Mouse (Mus musculus): ENCODE measurements around the gene Gm49353. TPM values are rescaled to one million over a fixed set of nuclear protein-coding genes. Genes with fewer than 3 reads are reported as not detected.

Gm49353 gene
- polyA plus RNA-seq, 1 experiment, result not detected

- no peaks in the 10 kb centered on the region for H3K27me3 ChIP-seq (ENCODE audit: control insufficient read depth, insufficient read depth, low read length)
- no peak for TF ChIP-seq CTCF (IDR thresholded peaks at IDR 0.05; ENCODE audit: extremely low read depth, insufficient read depth, insufficient read length, insufficient replicate concordance)
- no peak for TF ChIP-seq POLR2A (IDR thresholded peaks at IDR 0.05; ENCODE audit: low read depth, low read length)
- H3K36me3 ChIP-seq (ENCODE audit: control insufficient read depth, insufficient read depth, low read length), result no peaks in the 10 kb centered on the region
- 63% methylated on average over 3 of the region's 3 CpGs for WGBS
- no peak overlapping the region for H3K27ac ChIP-seq (ENCODE audit: insufficient read depth, low read length)
- DNase-seq (ENCODE audit: low read depth in 1 of 2, low spot score in 2 of 2), result no peak
- no peaks in the 10 kb centered on the region for H3K4me1 ChIP-seq (ENCODE audit: control insufficient read depth, insufficient read depth, insufficient read length)
- no peak overlapping the region for H3K4me3 ChIP-seq (ENCODE audit: extremely low read depth, insufficient read depth, insufficient read length)
Observed at GRCm38 (mm10) chr10:29208735-29209134, 10.0 kb downstream of the Gm49353 start.

- Histone ChIP-seq H3K36me3 (ENCODE audit: control insufficient read depth, insufficient read depth, low read length) (no peaks in the 10 kb centered on the region), H3K4me1 (ENCODE audit: control insufficient read depth, insufficient read depth, insufficient read length) (no peaks in the 10 kb centered on the region), H3K27me3 (ENCODE audit: control insufficient read depth, insufficient read depth, low read length) (no peaks in the 10 kb centered on the region), H3K27ac (ENCODE audit: insufficient read depth, low read length) (no peak within 1 kb of the TSS), H3K4me3 (ENCODE audit: extremely low read depth, insufficient read depth, insufficient read length) (no peak within 1 kb of the TSS)
- no peak for DNase-seq (ENCODE audit: low read depth in 1 of 2, low spot score in 2 of 2)
- TF ChIP-seq CTCF (IDR thresholded peaks at IDR 0.05; ENCODE audit: extremely low read depth, insufficient read depth, insufficient read length, insufficient replicate concordance) (no peak), POLR2A (IDR thresholded peaks at IDR 0.05; ENCODE audit: low read depth, low read length) (no peak)
- WGBS, result 26% methylated on average over 4 of the region's 4 CpGs
Observed at GRCm38 (mm10) chr10:29211453-29211852, 12.7 kb downstream of the Gm49353 start, which contains the start of gene 9330159F19Rik. TSS of gene 9330159F19Rik (plus strand) at chr10:29211606.

GRCm38 (mm10) chr10:29213534-29214100 is 14.9 kb downstream of the Gm49353 start:
- no peak overlapping the region for H3K4me3 ChIP-seq (ENCODE audit: extremely low read depth, insufficient read depth, insufficient read length)
- no peak overlapping the region for H3K27ac ChIP-seq (ENCODE audit: insufficient read depth, low read length)
- no peaks in the 10 kb centered on the region for H3K4me1 ChIP-seq (ENCODE audit: control insufficient read depth, insufficient read depth, insufficient read length)
- no peaks in the 10 kb centered on the region for H3K36me3 ChIP-seq (ENCODE audit: control insufficient read depth, insufficient read depth, low read length)
- no peaks in the 10 kb centered on the region for H3K27me3 ChIP-seq (ENCODE audit: control insufficient read depth, insufficient read depth, low read length)
- TF ChIP-seq POLR2A (IDR thresholded peaks at IDR 0.05; ENCODE audit: low read depth, low read length) (no peak), CTCF (IDR thresholded peaks at IDR 0.05; ENCODE audit: extremely low read depth, insufficient read depth, insufficient read length, insufficient replicate concordance) (no peak)
- no peak for DNase-seq (ENCODE audit: low read depth in 1 of 2, low spot score in 2 of 2)
- WGBS, result 60% methylated on average over 3 of the region's 3 CpGs

DNA sequence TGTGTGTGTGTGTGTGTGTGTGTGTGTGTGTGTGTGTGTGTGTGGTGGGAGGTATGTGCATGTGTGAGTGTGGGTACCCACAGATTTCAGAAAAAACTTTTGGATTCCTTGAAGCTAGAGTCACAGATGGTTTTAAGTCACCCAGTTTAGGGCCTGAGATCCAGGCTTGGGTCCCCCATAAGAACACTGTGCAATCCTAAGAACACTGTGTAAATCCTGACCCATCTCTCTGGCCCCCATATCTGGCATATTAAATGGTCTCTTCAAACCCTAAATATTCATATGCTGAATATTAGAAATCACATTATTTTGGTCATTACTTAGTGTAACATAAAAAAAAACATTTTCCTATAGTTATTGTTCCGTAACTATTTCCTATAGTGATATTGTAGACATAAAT is 18.2 kb downstream of the Gm49353 start:
- Histone ChIP-seq H3K27me3 (ENCODE audit: control insufficient read depth, insufficient read depth, low read length) (no peaks in the 10 kb centered on the region), H3K36me3 (ENCODE audit: control insufficient read depth, insufficient read depth, low read length) (no peaks in the 10 kb centered on the region), H3K4me1 (ENCODE audit: control insufficient read depth, insufficient read depth, insufficient read length) (no peaks in the 10 kb centered on the region), H3K4me3 (ENCODE audit: extremely low read depth, insufficient read depth, insufficient read length) (no peak overlapping the region), H3K27ac (ENCODE audit: insufficient read depth, low read length) (no peak overlapping the region)
- TF ChIP-seq POLR2A (IDR thresholded peaks at IDR 0.05; ENCODE audit: low read depth, low read length) (no peak), CTCF (IDR thresholded peaks at IDR 0.05; ENCODE audit: extremely low read depth, insufficient read depth, insufficient read length, insufficient replicate concordance) (no peak)
- DNase-seq (ENCODE audit: low read depth in 1 of 2, low spot score in 2 of 2), result no peak
- 89% methylated on average over 1 of the region's 1 CpGs for WGBS

GRCm38 (mm10) chr10:29217451-29217850 is 18.7 kb downstream of the Gm49353 start:
- Histone ChIP-seq H3K4me1 (ENCODE audit: control insufficient read depth, insufficient read depth, insufficient read length) (no peaks in the 10 kb centered on the region), H3K36me3 (ENCODE audit: control insufficient read depth, insufficient read depth, low read length) (no peaks in the 10 kb centered on the region), H3K4me3 (ENCODE audit: extremely low read depth, insufficient read depth, insufficient read length) (no peak overlapping the region), H3K27ac (ENCODE audit: insufficient read depth, low read length) (no peak overlapping the region), H3K27me3 (ENCODE audit: control insufficient read depth, insufficient read depth, low read length) (no peaks in the 10 kb centered on the region)
- no peak for TF ChIP-seq POLR2A (IDR thresholded peaks at IDR 0.05; ENCODE audit: low read depth, low read length)
- TF ChIP-seq CTCF (IDR thresholded peaks at IDR 0.05; ENCODE audit: extremely low read depth, insufficient read depth, insufficient read length, insufficient replicate concordance), result no peak
- DNase-seq (ENCODE audit: low read depth in 1 of 2, low spot score in 2 of 2), result no peak
- WGBS, result 87% methylated on average over 2 of the region's 2 CpGs

DNA sequence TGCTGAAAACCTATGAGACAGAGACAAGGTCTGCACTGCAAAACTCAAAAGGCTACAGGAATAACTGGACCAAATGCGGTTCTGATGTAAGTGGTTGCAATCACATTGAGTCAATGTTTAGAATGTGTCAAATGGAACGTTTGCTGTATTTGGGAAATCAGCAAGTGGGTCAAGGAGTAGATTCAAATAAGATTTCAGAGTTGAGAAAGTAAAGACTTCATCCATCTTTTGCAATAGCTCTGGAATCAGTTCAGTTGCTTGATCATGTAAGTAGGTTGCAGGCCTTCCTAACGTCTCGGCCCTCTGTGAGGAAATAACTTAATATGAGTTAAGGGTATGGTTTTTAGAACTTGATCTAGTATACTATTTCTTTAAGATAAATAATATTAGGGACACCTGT is 26.6 kb downstream of the Gm49353 start:
- Histone ChIP-seq H3K36me3 (ENCODE audit: control insufficient read depth, insufficient read depth, low read length) (no peaks in the 10 kb centered on the region), H3K27ac (ENCODE audit: insufficient read depth, low read length) (no peak overlapping the region), H3K27me3 (ENCODE audit: control insufficient read depth, insufficient read depth, low read length) (no peaks in the 10 kb centered on the region), H3K4me1 (ENCODE audit: control insufficient read depth, insufficient read depth, insufficient read length) (no peaks in the 10 kb centered on the region), H3K4me3 (ENCODE audit: extremely low read depth, insufficient read depth, insufficient read length) (no peak overlapping the region)
- no peak for DNase-seq (ENCODE audit: low read depth in 1 of 2, low spot score in 2 of 2)
- TF ChIP-seq CTCF (IDR thresholded peaks at IDR 0.05; ENCODE audit: extremely low read depth, insufficient read depth, insufficient read length, insufficient replicate concordance) (no peak), POLR2A (IDR thresholded peaks at IDR 0.05; ENCODE audit: low read depth, low read length) (no peak)
- 88% methylated on average over 4 of the region's 4 CpGs for WGBS

GRCm38 (mm10) chr10:29231208-29231607 is 32.5 kb downstream of the Gm49353 start:
- DNase-seq (ENCODE audit: low read depth in 1 of 2, low spot score in 2 of 2), result no peak
- 83% methylated on average over 2 of the region's 2 CpGs for WGBS
- Histone ChIP-seq H3K27ac (ENCODE audit: insufficient read depth, low read length) (no peak overlapping the region), H3K4me3 (ENCODE audit: extremely low read depth, insufficient read depth, insufficient read length) (no peak overlapping the region), H3K27me3 (ENCODE audit: control insufficient read depth, insufficient read depth, low read length) (no peaks in the 10 kb centered on the region), H3K36me3 (ENCODE audit: control insufficient read depth, insufficient read depth, low read length) (no peaks in the 10 kb centered on the region), H3K4me1 (ENCODE audit: control insufficient read depth, insufficient read depth, insufficient read length) (no peaks in the 10 kb centered on the region)
- TF ChIP-seq CTCF (IDR thresholded peaks at IDR 0.05; ENCODE audit: extremely low read depth, insufficient read depth, insufficient read length, insufficient replicate concordance), result no peak
- TF ChIP-seq POLR2A (IDR thresholded peaks at IDR 0.05; ENCODE audit: low read depth, low read length), result no peak

Other genes with a start within 250 kb of the Gm49353 start
- not detected in 2 replicates for gene 2310057J18Rik, start 212.7 kb upstream of the Gm49353 start, polyA plus RNA-seq (2012; rRNA removed)
- gene Soga3, start 55.1 kb upstream of the Gm49353 start, polyA plus RNA-seq (2012; rRNA removed), result not detected in 2 replicates
- not detected in 2 replicates for gene 9330159F19Rik, start 12.7 kb downstream of the Gm49353 start, polyA plus RNA-seq (2012; rRNA removed)
- 0.69 and 0.90 TPM in 2 replicates for gene Echdc1, start 114.2 kb downstream of the Gm49353 start, polyA plus RNA-seq (2012; rRNA removed)
- 12.2 and 15.3 TPM in 2 replicates for gene Rnf146, start 163.5 kb downstream of the Gm49353 start, polyA plus RNA-seq (2012; rRNA removed)